Mouse (Mus musculus) megakaryocyte-erythroid progenitor cell, adult 5-6 weeks (primary cell): ENCODE results near the gene Dnttip1. TPM values are rescaled to one million over a fixed set of nuclear protein-coding genes. Genes with fewer than 3 reads are reported as not detected.

Experiments used
- ATAC-seq: replicated peaks from 2 replicates; pipeline ENCODE4 v1.8.0; 2016; ENCODE audit warnings: mild to moderate bottlenecking, inconsistent platforms; ENCODE audit not compliant: severe bottlenecking, poor library complexity, low FRiP score, low TSS enrichment
- total RNA-seq, 2 experiments: library from RNA; stranded (forward) in 1 of 2; stranded (reverse) in 1 of 2; fragments of 200-1000, 215-1000 nt in 1 of 2; fragments of >200 nt in 1 of 2; fragmentation: Nextera tagmentation in 1 of 2; gene quantifications; 2 replicates each; pipeline ENCODE4 v1.2.3; 2014 to 2017

Gene Dnttip1
- total RNA-seq, 2 experiments from 2014 or later, result 26.2 to 37.2 TPM

- no peak for ATAC-seq
Measured at GRCm38 (mm10) chr2:164748991-164749390, 3.2 kb downstream of the Dnttip1 start.

- ATAC-seq, result no peak
Measured at GRCm38 (mm10) chr2:164752454-164752853, 6.7 kb downstream of the Dnttip1 start.

GRCm38 (mm10) chr2:164754105-164754504, 8.3 kb downstream of the Dnttip1 start:
- ATAC-seq, result no peak

GRCm38 (mm10) chr2:164754800-164755199, 9.0 kb downstream of the Dnttip1 start:
- no peak for ATAC-seq

GRCm38 (mm10) chr2:164757841-164758240, 12.1 kb downstream of the Dnttip1 start:
- ATAC-seq, result no peak

GRCm38 (mm10) chr2:164758692-164759091, 12.9 kb downstream of the Dnttip1 start:
- no peak for ATAC-seq

- ATAC-seq, result peak; percentile 72
Measured at GRCm38 (mm10) chr2:164760059-164760833, 14.5 kb downstream of the Dnttip1 start.

- ATAC-seq, result peak; percentile 85
Measured at GRCm38 (mm10) chr2:164761502-164761901, 15.7 kb downstream of the Dnttip1 start.

- ATAC-seq, result no peak
Measured at GRCm38 (mm10) chr2:164761971-164762370, 16.2 kb downstream of the Dnttip1 start.

- ATAC-seq, result no peak
Measured at GRCm38 (mm10) chr2:164762593-164762992, 16.8 kb downstream of the Dnttip1 start.

GRCm38 (mm10) chr2:164765841-164766240, 20.1 kb downstream of the Dnttip1 start:
- no peak for ATAC-seq

- no peak for ATAC-seq
Measured at GRCm38 (mm10) chr2:164767812-164768540, 22.2 kb downstream of the Dnttip1 start.

GRCm38 (mm10) chr2:164769258-164770037, 23.7 kb downstream of the Dnttip1 start, which contains the start of gene Ube2c:
Gene Ube2c, plus strand, starts transcription at chr2:164769898.
- peak; percentile 96 for ATAC-seq

GRCm38 (mm10) chr2:164770279-164770678, 24.5 kb downstream of the Dnttip1 start:
- no peak for ATAC-seq

- ATAC-seq, result no peak
Measured at GRCm38 (mm10) chr2:164771123-164771522, 25.3 kb downstream of the Dnttip1 start.

- ATAC-seq, result 0 out of 2 replicates have a peak, but pooled peaks have one; percentile 0
Measured at GRCm38 (mm10) chr2:164773229-164773988, 27.6 kb downstream of the Dnttip1 start.

GRCm38 (mm10) chr2:164773989-164774364, 28.2 kb downstream of the Dnttip1 start:
- peak; percentile 57 for ATAC-seq

GRCm38 (mm10) chr2:164776130-164776529, 30.3 kb downstream of the Dnttip1 start:
- no peak for ATAC-seq

GRCm38 (mm10) chr2:164776801-164777200, 31.0 kb downstream of the Dnttip1 start:
- no peak for ATAC-seq
